Mouse (Mus musculus) C2C12 (cell line): ENCODE measurements around the gene Tinf2.

Source experiments
- CEBPB ChIP-seq: IDR thresholded peaks from one replicate; pipeline ENCODE4 v1.6.1; 2011; ENCODE audit warnings: low read depth, mild to moderate bottlenecking, control low read depth, moderate library complexity
- CTCF ChIP-seq: IDR thresholded peaks from one replicate; pipeline ENCODE4 v1.5.1; 2011; ENCODE audit not compliant: control insufficient read depth, insufficient read depth, insufficient read length
- FOSL1 ChIP-seq: IDR thresholded peaks from one replicate; pipeline ENCODE4 v1.8.0; 2011; ENCODE audit warnings: mild to moderate bottlenecking, low read length; ENCODE audit not compliant: poor library complexity, insufficient read depth, severe bottlenecking

- TF ChIP-seq CEBPB, result no peak
- no peak for TF ChIP-seq CTCF
- TF ChIP-seq FOSL1, result no peak
Observed at GRCm38 (mm10) chr14:55637795-55638194, 43.8 kb downstream of the Tinf2 start, which contains the start of gene Gm49378.
